8 mouse cellular contexts compared by ENCODE assay signal in the genomic region with DNA sequence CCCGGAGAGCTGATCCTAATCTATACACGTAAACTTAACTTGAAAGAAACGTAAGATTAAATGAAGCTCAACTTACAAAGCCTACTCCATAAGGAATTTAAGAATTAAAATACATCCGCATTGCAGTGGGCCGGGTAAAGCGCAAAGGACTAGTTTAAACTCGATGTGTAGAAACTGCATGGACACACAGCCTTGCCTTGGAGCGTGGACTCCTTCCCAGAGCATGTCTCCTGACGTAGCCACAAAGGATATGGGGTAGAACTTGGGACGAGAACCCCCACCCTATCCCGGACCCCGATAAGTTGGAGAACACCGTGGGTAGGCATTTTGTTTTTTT. TPM values are rescaled to one million over a fixed set of nuclear protein-coding genes. Genes with fewer than 3 reads are reported as not detected.
DNase-seq lines count a peak whose midpoint lies in the region; ATAC-seq and TF ChIP-seq lines count a peak whose summit lies in the region.

No protein-coding gene starts in this region.

- H3K36me3 ChIP-seq in limb, embryonic 15.5 days: no peaks in the 10 kb centered on the region

- no peaks in the 10 kb centered on the region for H3K27me3 ChIP-seq in limb, embryonic 15.5 days

- DNase-seq in gastrocnemius, adult 2 months: no peak
- no peak for DNase-seq in gastrocnemius, adult 18-20 months (ENCODE audit: low spot score)
- peak; percentile 15 for DNase-seq in right cerebral cortex, postnatal 4 days
- DNase-seq in right cerebral cortex, postnatal 14 days: no peak
- DNase-seq in yolk sac, embryonic 10.5 days (ENCODE audit: low spot score): peak; percentile 58
- no peak for DNase-seq in right cerebral cortex, postnatal 25 days

- H3K9ac ChIP-seq in limb, embryonic 15.5 days: peak overlapping the region; percentile 77

- no peak for ATAC-seq in limb, embryonic 15.5 days (ENCODE audit: insufficient number of reproducible peaks, low FRiP score, low TSS enrichment, low read depth)
- no peak for ATAC-seq in inflammation-experienced regulatory T-cells, adult 6 months

- peak overlapping the region; percentile 67 for H3K4me2 ChIP-seq in limb, embryonic 15.5 days

- 1% methylated on average over 13 of the region's 13 CpGs for WGBS in limb, embryonic 15.5 days

- no peaks in the 10 kb centered on the region for H3K9me3 ChIP-seq in limb, embryonic 15.5 days

- TF ChIP-seq CTCF in gastrocnemius, adult 2 months (IDR thresholded peaks at IDR 0.05): no peak

- intact Hi-C loops in gastrocnemius, adult 2 months (cut with DNase I): loop anchor here (2.0 to 5.0 kb wide), 4 partner anchors 54 to 871 kb away; no protein-coding TSS in a partner anchor

- peak overlapping the region; percentile 93 for H3K4me3 ChIP-seq in gastrocnemius, adult 2 months
- H3K4me3 ChIP-seq in limb, embryonic 15.5 days: peak overlapping the region; percentile 72

- H3K27ac ChIP-seq in gastrocnemius, adult 2 months: peak overlapping the region; percentile 100
- H3K27ac ChIP-seq in limb, embryonic 15.5 days: peak overlapping the region; percentile 88

- peaks cover 35% of the 10 kb centered on the region for H3K4me1 ChIP-seq in limb, embryonic 15.5 days

RNA-seq across cellular contexts. Expression of a gene that starts 3.7 kb away (rescaled TPM):
- total RNA-seq in gastrocnemius, adult 2 months (2021): 10 to 100 TPM; 26.0 to 29.0 TPM
- total RNA-seq in gastrocnemius, adult 18-20 months (2021): 10 to 100 TPM; 17.4 to 20.0 TPM
- polyA plus RNA-seq in limb, embryonic 15.5 days (2015; fragmentation: Nextera tagmentation; extraction: Ambion mirVana): 27.4 and 33.3 TPM in 2 replicates
- 10 to 100 TPM; 42.0 to 59.1 (median 56.1) TPM for polyA plus RNA-seq in inflammation-experienced regulatory T-cells, adult 6 months (2017; shearing (Covaris generic))

Comparison
In these comparisons a context has a peak if more than half of its experiments do, and no peak if none do; other contexts are left out.
1. DNase-seq: peak in right cerebral cortex, postnatal 4 days (single experiment) and yolk sac, embryonic 10.5 days (single experiment); none in gastrocnemius, adult 2 months (single experiment), gastrocnemius, adult 18-20 months (single experiment), right cerebral cortex, postnatal 14 days (single experiment) and right cerebral cortex, postnatal 25 days (single experiment).